Mouse (Mus musculus): ENCODE measurements at regions not wholly inside any gene's neighbourhood (a gene's known extent, or its start where the extent isn't known, plus 50 kb on each side); places are given as distances from the start of the nearest gene placed in this dataset.
A peak's percentile ranks its signal among the peaks of the same experiment; 100 is the strongest.

DNA sequence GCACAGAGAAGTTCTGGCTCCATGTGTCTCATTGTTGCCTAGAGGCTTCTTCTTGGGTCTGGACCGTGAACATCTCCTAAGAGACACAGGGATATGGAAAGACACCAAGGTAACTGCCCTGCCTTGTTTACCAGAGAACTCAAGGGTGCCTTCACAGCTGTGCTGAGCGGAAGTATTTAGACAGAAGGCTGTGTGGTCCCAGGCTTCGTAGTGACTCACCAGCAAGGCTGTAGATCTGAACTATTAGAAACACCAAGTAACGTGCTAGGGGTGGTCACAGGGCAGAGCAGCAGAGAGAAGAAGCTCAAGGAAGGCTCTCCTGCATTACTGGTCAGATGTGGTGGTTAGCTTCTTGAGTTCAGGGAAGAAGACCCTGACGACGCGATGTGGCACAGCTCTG lies 51.6 kb upstream of the Lpp start:
- DNase-seq: no peak

GRCm38 (mm10) chr16:24340646-24341045 lies 52.7 kb upstream of the Lpp start:
- DNase-seq: peak; percentile 18 to 23

DNA sequence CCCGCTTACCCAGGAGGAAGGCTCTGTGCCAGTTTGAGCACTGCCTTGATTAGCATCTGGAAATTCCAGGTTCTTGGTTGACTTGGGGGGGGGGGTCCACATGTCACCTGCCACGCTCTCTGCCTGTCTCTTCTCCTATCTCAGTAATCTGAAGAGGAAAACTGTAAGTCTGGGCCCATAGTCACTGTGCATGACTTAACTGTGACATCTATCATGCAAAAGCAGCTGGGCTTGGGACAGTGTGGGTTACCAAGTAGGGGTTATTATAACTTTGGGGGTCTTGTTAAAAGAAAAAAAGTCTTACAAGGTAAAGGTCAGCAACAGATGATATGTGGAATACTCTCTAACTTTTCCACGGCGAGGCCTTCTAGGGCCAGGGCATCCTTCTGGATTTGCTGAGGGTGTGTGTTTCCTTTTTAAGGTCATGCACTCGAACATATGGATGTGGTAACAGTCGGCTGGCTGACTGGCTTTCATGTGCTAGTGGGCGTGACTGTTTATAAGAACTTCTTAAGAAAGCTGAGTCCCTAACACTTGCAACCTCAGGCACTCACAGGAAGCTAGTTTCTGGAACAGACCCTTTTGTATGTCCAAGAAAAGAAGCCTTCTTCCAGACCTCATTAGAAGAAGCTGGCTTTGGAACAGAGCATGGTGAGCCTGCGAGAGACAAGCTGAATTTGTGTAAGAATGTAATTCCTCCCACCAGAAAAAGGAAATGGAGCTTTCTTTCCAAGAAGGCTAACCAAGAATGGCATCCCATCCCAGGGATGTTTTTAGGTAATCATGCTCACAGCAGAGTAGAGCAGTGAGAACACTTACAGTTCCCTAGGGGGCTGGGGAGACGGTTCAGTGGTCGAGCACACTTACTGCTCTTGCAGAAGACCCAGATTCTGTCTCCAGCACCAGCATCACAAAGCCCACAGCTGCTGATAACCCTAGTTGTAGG lies 53.7 kb upstream of the Lpp start:
- DNase-seq: no peak

- no peak for DNase-seq
Measured at GRCm38 (mm10) chr16:24338404-24338803, 54.9 kb upstream of the Lpp start.

- no peak for DNase-seq
Measured at GRCm38 (mm10) chr16:24334389-24334788, 58.9 kb upstream of the Lpp start.

- no peak for DNase-seq
Measured at GRCm38 (mm10) chr16:24331446-24332020, 61.8 kb upstream of the Lpp start.

DNA sequence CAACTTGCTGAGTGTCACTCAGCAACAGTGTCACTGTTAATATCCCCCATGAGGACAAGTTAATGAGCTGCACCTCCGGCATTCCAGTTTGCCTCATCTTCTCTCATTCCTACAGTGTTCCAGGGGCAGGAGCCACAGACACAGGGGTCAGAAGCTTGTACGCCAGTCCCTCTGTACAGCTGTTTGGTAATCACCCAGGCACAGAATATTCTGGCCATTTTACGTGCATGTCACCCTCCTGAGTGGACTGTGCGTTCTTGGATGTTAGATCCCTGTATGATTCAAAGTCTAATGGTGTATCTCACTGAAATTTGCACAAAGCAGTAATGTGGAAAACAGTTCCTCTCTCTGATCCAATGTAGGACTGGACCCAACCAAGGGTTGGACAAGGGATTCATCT lies 66.7 kb upstream of the Lpp start:
- DNase-seq: no peak

DNA sequence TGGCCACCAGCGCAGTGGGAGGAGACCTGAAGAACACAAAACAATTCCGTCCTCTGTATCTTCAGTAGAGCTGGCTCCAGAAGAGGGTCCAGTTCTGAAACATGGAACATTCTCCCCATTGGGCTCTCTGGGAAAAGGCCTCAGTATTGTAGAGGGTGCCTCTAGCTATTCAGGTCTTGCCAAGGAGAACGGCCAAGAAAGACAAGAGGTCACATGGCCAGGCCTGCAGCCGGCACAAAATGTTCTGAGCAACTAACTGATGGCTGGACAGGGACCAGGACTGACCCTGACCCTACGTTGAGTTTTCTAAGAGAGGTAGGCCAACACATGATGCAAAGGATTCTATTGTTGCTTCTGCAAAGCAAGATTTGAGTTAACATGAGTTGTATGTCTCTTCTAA lies 67.3 kb upstream of the Lpp start:
- DNase-seq: peak in 1 of 2 experiments; percentile 40

DNA sequence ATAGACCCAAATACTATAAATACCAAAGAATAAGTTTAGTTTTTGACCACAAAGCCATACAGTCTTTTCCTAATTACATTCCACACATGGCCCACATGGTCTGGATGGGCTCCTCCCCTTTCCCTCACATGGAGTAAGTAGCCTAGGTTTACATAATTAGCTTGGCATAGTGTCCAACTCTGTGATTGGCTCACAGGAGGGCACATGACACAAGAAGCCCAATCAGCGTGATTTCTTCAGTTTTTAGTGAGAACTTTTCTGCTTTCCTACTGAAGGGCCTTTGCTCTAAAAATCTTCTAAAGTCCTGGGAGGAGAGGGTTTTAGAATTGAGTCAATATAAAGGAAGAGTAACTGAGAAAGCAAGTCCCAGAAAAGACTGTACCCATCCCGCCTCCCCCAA lies 68.4 kb upstream of the Lpp start:
- DNase-seq: no peak

DNA sequence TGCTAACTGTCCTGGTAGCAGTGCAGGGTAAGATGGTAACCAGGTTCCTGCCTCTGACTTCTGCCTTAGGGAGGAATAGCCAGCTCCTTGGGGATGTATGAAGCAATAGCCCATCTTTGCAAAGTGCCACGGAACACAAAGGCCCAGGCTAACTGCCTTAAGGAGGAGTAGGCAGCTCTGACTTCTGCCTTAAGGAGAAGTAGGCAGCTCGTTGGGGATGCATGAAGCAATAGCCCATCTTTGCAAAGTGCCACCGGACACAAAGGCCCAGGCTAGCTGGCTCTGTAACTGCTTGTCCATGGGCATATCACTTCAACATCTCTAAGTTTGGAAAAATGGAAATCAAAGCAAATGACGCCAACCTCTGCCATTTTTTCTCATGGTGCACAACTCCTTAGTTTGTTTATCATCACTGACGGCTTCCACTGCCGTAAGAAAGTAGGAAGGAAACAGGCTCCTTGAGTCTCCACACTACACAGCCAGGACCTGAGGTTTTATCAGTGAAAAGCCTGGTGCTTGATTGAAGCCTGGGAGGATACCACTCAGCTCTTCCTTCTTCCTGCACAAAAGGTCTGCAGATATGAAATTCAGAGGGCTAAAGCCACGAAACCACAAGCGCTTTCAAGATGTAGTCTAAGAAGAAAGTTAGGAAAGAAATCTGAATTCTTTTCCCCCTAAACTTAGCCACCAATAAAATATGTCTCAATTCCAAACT lies 74.4 kb upstream of the Lpp start:
- no peak for DNase-seq

GRCm38 (mm10) chr16:24313544-24314326 lies 79.6 kb upstream of the Lpp start:
- DNase-seq: peak in 1 of 2 experiments; percentile 18

GRCm38 (mm10) chr16:24305391-24305790 lies 87.9 kb upstream of the Lpp start:
- no peak for DNase-seq

- no peak for DNase-seq
Measured at GRCm38 (mm10) chr16:24296790-24297189, 96.5 kb upstream of the Lpp start.

- peak; percentile 7 to 51 for DNase-seq
Measured at GRCm38 (mm10) chr16:24295626-24296440, 97.5 kb upstream of the Lpp start.

DNA sequence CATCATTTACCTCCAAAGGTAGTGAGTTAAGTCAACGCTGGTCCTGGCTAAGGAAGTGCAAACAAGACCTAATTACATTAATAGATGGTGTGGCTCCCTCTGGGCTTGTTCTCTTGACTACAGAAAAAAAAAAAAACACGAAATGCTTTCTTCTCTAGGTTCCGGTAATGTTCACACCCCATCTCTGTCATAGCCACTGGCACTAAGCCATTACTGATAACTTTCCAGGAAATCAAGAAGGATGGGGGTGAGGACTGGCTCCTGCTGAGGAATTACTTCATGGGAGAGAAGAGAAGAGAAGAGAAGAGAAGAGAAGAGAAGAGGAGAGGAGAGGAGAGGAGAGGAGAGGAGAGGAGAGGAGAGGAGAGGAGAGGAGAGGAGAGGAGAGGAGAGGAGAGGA lies 109.1 kb upstream of the Lpp start:
- no peak for DNase-seq

- peak; percentile 75 to 78 for DNase-seq
Measured at GRCm38 (mm10) chr16:24282194-24282683, 111.1 kb upstream of the Lpp start.

DNA sequence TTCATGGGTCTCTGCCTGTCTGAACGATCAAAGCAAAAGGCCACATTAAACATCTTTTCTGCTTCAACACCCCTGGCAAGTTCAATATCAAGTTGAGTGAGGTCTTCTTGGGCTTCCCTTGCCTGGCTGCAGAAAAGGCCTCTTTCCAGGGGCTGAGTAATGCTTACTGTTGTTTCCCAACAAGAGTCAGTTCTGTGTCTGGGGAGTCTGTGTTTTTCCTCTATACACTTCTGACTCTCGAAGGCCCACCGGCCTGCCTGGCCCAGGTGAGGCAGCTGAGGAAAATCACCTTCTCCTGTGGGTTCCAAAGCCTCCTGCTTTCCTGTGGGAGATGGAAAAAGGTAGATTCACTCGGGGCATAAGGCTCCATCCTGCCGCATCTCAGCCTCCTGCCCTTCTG lies 111.7 kb upstream of the Lpp start:
- DNase-seq: no peak

GRCm38 (mm10) chr16:24277857-24278256 lies 115.5 kb upstream of the Lpp start:
- no peak for DNase-seq

DNA sequence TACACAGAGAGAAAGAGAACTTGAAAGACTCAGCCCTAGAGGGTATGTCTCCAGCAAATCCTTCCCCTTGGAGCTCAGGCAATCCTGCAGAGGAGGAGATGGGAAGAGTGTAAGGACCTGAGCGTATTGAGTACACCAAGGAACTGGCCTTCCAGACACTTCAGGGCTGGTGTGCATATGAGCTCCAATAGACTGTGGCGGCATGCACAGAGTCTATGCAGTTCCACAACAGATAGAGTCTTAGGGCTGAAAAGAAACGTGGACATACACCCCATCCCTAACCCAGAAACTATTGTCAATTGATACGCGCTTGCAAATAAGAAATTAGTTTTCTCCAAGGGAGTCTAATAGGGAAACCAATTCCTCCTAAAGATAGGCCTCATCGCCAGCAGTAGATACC lies 130.6 kb upstream of the Lpp start:
- no peak for DNase-seq

- DNase-seq: no peak
Measured at GRCm38 (mm10) chr16:24259711-24260230, 133.5 kb upstream of the Lpp start.

DNA sequence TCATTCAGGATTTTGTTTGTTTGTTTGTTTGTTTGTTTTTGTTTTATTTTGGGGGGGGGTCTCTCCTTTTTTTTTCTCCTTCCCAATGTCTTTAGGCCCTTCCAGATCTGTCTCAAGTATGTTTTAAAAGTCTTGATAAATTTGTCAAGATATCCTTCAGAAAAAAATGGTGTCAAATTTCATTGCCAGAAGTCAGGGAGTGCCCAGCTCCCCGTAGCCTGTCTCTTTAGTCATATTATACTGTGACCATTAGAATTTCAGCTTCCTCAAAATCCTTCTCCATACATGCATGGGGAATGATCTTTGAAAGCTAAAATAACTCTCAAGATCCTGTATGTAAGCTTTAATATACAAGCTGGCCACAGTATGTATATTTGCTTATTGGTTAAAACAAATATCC lies 134.3 kb upstream of the Lpp start:
- no peak for DNase-seq

DNA sequence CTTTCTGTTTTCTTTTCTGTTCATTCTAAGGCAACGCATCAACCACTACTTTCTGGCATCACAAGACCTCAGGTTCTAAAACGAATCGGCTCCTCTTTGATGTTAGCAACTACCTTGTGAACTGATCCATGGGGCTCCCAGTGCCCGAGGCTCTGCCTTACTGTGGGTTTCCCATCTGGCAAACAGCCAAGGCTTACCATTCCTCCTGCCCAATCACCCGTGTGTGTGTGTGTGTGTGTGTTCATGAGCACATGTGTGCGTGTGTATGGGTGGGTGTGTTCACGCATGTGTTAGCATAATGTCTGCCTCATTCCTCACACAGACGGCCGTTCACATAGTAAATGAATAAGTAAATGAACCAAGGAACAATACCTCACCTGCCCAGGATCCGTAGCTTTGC lies 138.3 kb upstream of the Lpp start:
- DNase-seq: peak; percentile 39 to 64

Data from kidney, postnatal 36 days (tissue).